Mouse (Mus musculus) small intestine, adult 2 months (tissue): ENCODE measurements around the gene Lsamp.

Experiments
- CTCF ChIP-seq: fragments of 200-500 bp; IDR thresholded peaks from 2 replicates; pipeline ENCODE4 v1.5.1; 2012; ENCODE audit warnings: low read depth, mild to moderate bottlenecking, control low read depth, inconsistent platforms, low read length, moderate library complexity, mixed read lengths; ENCODE audit not compliant: insufficient replicate concordance, insufficient read length; ENCODE audit errors: extremely low read depth
- POLR2A ChIP-seq: fragments of 200-500 bp; IDR thresholded peaks from 2 replicates; pipeline ENCODE4 v1.6.1; 2012; ENCODE audit warnings: low read depth, mild to moderate bottlenecking, control low read depth, inconsistent platforms, low read length, moderate library complexity

DNA sequence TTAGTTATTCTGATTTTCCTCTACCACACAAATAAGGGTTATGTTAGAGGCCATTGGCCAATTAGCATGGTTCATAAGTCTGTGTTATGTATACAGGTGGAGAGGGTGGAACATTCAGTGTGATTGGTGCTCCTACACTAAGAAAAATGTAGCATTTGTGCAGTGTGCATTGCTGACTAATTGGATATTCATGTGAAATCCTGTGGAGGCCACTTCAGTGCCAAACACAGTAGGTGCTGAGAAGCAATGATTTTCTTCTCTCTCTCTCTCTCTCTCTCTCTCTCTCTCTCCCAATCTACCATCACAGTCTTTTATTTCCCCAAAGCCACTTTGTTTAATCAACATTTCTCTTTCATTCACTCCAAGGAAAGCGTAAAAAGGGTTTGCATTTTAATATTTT lies 387.1 kb downstream of the Lsamp start:
- no peak for TF ChIP-seq CTCF
- TF ChIP-seq POLR2A: no peak
